Comparison of ENCODE assay signal across 11 mouse cellular contexts in genomic region chr9:13543167-13543566, GRCm38 (mm10).
DNase-seq lines count a peak whose midpoint lies in the region; ATAC-seq and TF ChIP-seq lines count a peak whose summit lies in the region.
"Had no signal": no experiment of that assay in that cellular context is flagged by ENCODE, and none has a peak within 500 bp of the region (broad histone marks: within the 10 kb centered on the region; RNA-seq: fewer than 3 reads in every experiment).

No protein-coding gene starts in this region.

- no peak for ATAC-seq in heart, embryonic 13.5 days (ENCODE audit: extremely low read depth, insufficient number of reproducible peaks, low FRiP score, low TSS enrichment)
- peak; percentile 85 for ATAC-seq in forebrain, postnatal 0 days
- peak; percentile 66; the same call in 1 of the 2 replicates for ATAC-seq in midbrain, postnatal 0 days (ENCODE audit: low FRiP score)

- no peak for TF ChIP-seq CTCF in forebrain, postnatal 0 days (IDR thresholded peaks at IDR 0.05; ENCODE audit: low read depth)
- no peak for TF ChIP-seq CTCF in midbrain, postnatal 0 days (IDR thresholded peaks at IDR 0.05)

- H3K27ac ChIP-seq in heart, embryonic 13.5 days (replicated peaks): peak overlapping the region; percentile 53; the same call in 1 of the 2 replicates
- H3K27ac ChIP-seq in forebrain, postnatal 0 days (ENCODE audit: low read depth, low read length): peak overlapping the region; percentile 45; the same call in 1 of the 2 replicates
- no peak overlapping the region; the same call in 1 of the 2 replicates for H3K27ac ChIP-seq in midbrain, postnatal 0 days (ENCODE audit: low read depth, low read length)
- H3K27ac ChIP-seq: embryonic facial prominence, embryonic 12.5 days; liver, embryonic 15.5 days had no signal

- 26% methylated on average over 8 of the region's 8 CpGs for WGBS in heart, embryonic 13.5 days
- WGBS in forebrain, postnatal 0 days: 35% methylated on average over 8 of the region's 8 CpGs
- WGBS in midbrain, postnatal 0 days: 33% methylated on average over 8 of the region's 8 CpGs

- peaks cover 42% of the 10 kb centered on the region for H3K4me1 ChIP-seq in heart, embryonic 13.5 days
- no peaks in the 10 kb centered on the region for H3K4me1 ChIP-seq in forebrain, postnatal 0 days (ENCODE audit: insufficient read depth)
- H3K4me1 ChIP-seq in midbrain, postnatal 0 days (ENCODE audit: insufficient read depth, low read length): no peaks in the 10 kb centered on the region
- H3K4me1 ChIP-seq: liver, embryonic 15.5 days had no signal

- H3K27me3 ChIP-seq in heart, embryonic 13.5 days (replicated peaks): no peaks in the 10 kb centered on the region
- no peaks in the 10 kb centered on the region for H3K27me3 ChIP-seq in forebrain, postnatal 0 days (ENCODE audit: insufficient read depth, low read length)
- no peaks in the 10 kb centered on the region for H3K27me3 ChIP-seq in midbrain, postnatal 0 days (ENCODE audit: insufficient read depth, low read length)
- H3K27me3 ChIP-seq: embryonic facial prominence, embryonic 12.5 days; liver, embryonic 15.5 days had no signal

- H3K4me2 ChIP-seq in heart, embryonic 13.5 days: peak overlapping the region; percentile 51
- peak overlapping the region; percentile 33 for H3K4me2 ChIP-seq in forebrain, postnatal 0 days (ENCODE audit: low read depth)
- no peak overlapping the region for H3K4me2 ChIP-seq in midbrain, postnatal 0 days (ENCODE audit: low read depth, low read length, poor library complexity, severe bottlenecking)
- H3K4me2 ChIP-seq: embryonic facial prominence, embryonic 12.5 days; liver, embryonic 15.5 days had no signal

- H3K9me3 ChIP-seq in heart, embryonic 13.5 days: no peaks in the 10 kb centered on the region
- no peaks in the 10 kb centered on the region for H3K9me3 ChIP-seq in forebrain, postnatal 0 days (ENCODE audit: low read length)
- no peaks in the 10 kb centered on the region for H3K9me3 ChIP-seq in midbrain, postnatal 0 days (ENCODE audit: low read length)
- H3K9me3 ChIP-seq: embryonic facial prominence, embryonic 12.5 days; liver, embryonic 15.5 days had no signal

- H3K9ac ChIP-seq in heart, embryonic 13.5 days: peak overlapping the region; percentile 25
- 0 out of 2 replicates have a peak overlapping the region, but pooled peaks have one; percentile 26 for H3K9ac ChIP-seq in forebrain, postnatal 0 days
- no peak overlapping the region for H3K9ac ChIP-seq in midbrain, postnatal 0 days (replicated peaks; ENCODE audit: low read length, poor library complexity, severe bottlenecking)
- H3K9ac ChIP-seq: embryonic facial prominence, embryonic 12.5 days; liver, embryonic 15.5 days had no signal

- H3K36me3 ChIP-seq in heart, embryonic 13.5 days: no peaks in the 10 kb centered on the region
- no peaks in the 10 kb centered on the region for H3K36me3 ChIP-seq in forebrain, postnatal 0 days (ENCODE audit: insufficient read depth)
- H3K36me3 ChIP-seq in midbrain, postnatal 0 days (ENCODE audit: insufficient read depth, low read length): no peaks in the 10 kb centered on the region
- H3K36me3 ChIP-seq: embryonic facial prominence, embryonic 12.5 days; liver, embryonic 15.5 days had no signal

- DNase-seq in heart, adult 18-20 months: no peak
- peak; percentile 18 to 39 for DNase-seq in lung, postnatal 4 days
- DNase-seq in lung, adult 18-20 months: no peak
- peak; percentile 51 for DNase-seq in forebrain, postnatal 0 days
- DNase-seq in midbrain, postnatal 0 days (ENCODE audit: low spot score): no peak
- no peak for DNase-seq in cerebellum, postnatal 10 days
- DNase-seq: cerebellum, postnatal 25 days; kidney, adult 2 months had no signal

- peak overlapping the region; percentile 18 for H3K4me3 ChIP-seq in heart, embryonic 13.5 days
- H3K4me3 ChIP-seq in forebrain, postnatal 0 days (ENCODE audit: low read depth, low read length): no peak overlapping the region
- H3K4me3 ChIP-seq in midbrain, postnatal 0 days (ENCODE audit: low read depth, low read length): no peak overlapping the region
- H3K4me3 ChIP-seq: embryonic facial prominence, embryonic 12.5 days; liver, embryonic 15.5 days had no signal

Comparison
In these comparisons a context has a peak if more than half of its experiments do, and no peak if none do; other contexts are left out.
1. DNase-seq: peak in lung, postnatal 4 days (2 of 2) and forebrain, postnatal 0 days (single experiment); none in heart, adult 18-20 months (0 of 2), lung, adult 18-20 months (0 of 2), midbrain, postnatal 0 days (single experiment) and cerebellum, postnatal 10 days (0 of 2).